Mouse (Mus musculus): ENCODE results near the gene Uqcc2. TPM values are rescaled to one million over a fixed set of nuclear protein-coding genes. Genes with fewer than 3 reads are reported as not detected.

Gene Uqcc2
- polyA plus RNA-seq, 3 experiments from 2014 or later = 123 to 139 (median 128) TPM

GRCm38 (mm10) chr17:27074236-27074635 lies 59.5 kb downstream of the Uqcc2 start:
- no peak for ATAC-seq

- ATAC-seq = no peak
Observed at GRCm38 (mm10) chr17:27073778-27074177, 59.9 kb downstream of the Uqcc2 start.

GRCm38 (mm10) chr17:27073126-27073525 lies 60.6 kb downstream of the Uqcc2 start:
- ATAC-seq = no peak

Other genes starting within 250 kb of the Uqcc2 start
- 1 to 10 TPM; 1.2 to 5.3 (median 4.0) TPM for gene Kifc5b, start 216.8 kb downstream of the Uqcc2 start, polyA plus RNA-seq (2017; shearing (Covaris generic))
- 10 to 100 TPM in 2 of 3 experiments, 1 to 10 TPM in 1; 8.2 to 17.5 (median 14.2) TPM for gene Phf1, start 200.9 kb downstream of the Uqcc2 start, polyA plus RNA-seq (2017; shearing (Covaris generic))
- 100 to 1,000 TPM; 132 to 166 (median 135) TPM for gene Cuta, start 194.3 kb downstream of the Uqcc2 start, polyA plus RNA-seq (2017; shearing (Covaris generic))
- gene Syngap1, start 192.7 kb downstream of the Uqcc2 start, polyA plus RNA-seq (2017; shearing (Covaris generic)) = not detected
- gene Zbtb9, start 160.7 kb downstream of the Uqcc2 start, polyA plus RNA-seq (2017; shearing (Covaris generic)) = 10 to 100 TPM in 1 of 3 experiments, 1 to 10 TPM in 2; 9.0 to 11.1 (median 9.3) TPM
- 10 to 100 TPM in 1 of 3 experiments, 1 to 10 TPM in 2; 5.1 to 23.3 (median 6.8) TPM for gene Bak1, start 104.9 kb downstream of the Uqcc2 start, polyA plus RNA-seq (2017; shearing (Covaris generic))
- gene Itpr3, start 76.6 kb downstream of the Uqcc2 start, polyA plus RNA-seq (2017; shearing (Covaris generic)) = 1 to 10 TPM; 3.9 to 8.2 (median 7.1) TPM
- not detected for gene Ip6k3, start 33.9 kb upstream of the Uqcc2 start, polyA plus RNA-seq (2017; shearing (Covaris generic))
- 10 to 100 TPM in 2 of 3 experiments, 1 to 10 TPM in 1; 9.2 to 13.0 (median 11.9) TPM for gene Lemd2, start 70.6 kb upstream of the Uqcc2 start, polyA plus RNA-seq (2017; shearing (Covaris generic))

Data from inflammation-experienced regulatory T-cells, adult 6 months (primary cell).